Mouse (Mus musculus) limb, embryonic 14.5 days (tissue): ENCODE data around the gene Cnot9. TPM values are rescaled to one million over a fixed set of nuclear protein-coding genes. Genes with fewer than 3 reads are reported as not detected.

Experiments
- ATAC-seq: fragments of 200-750 bp; cut with Nextera tagmentation; 2 replicates; pipeline ENCODE4 v1.8.0; 2017; ENCODE audit warnings: low read depth, moderate number of reproducible peaks, moderate TSS enrichment; ENCODE audit not compliant: low FRiP score
- DNase-seq: peaks from one replicate; pipeline ENCODE4 v3.0.0-alpha.2; 2015; ENCODE audit warnings: low spot score
- H3K27ac ChIP-seq: fragments of 300-500 bp; sonication (generic); replicated peaks from 2 replicates; pipeline ENCODE4 v1.5.1; 2014; ENCODE audit warnings: low read depth, mild to moderate bottlenecking, low read length, moderate library complexity, mixed read lengths
- H3K27me3 ChIP-seq: fragments of 300-500 bp; sonication (generic); 2 replicates; pipeline ENCODE4 v1.6.1; 2014; ENCODE audit warnings: low read length, mixed read lengths; ENCODE audit not compliant: control insufficient read depth, insufficient read depth
- H3K36me3 ChIP-seq: fragments of 300-500 bp; sonication (generic); 2 replicates; pipeline ENCODE4 v1.6.1; 2014; ENCODE audit warnings: mild to moderate bottlenecking, low read length, moderate library complexity, mixed read lengths; ENCODE audit not compliant: control insufficient read depth, insufficient read depth
- H3K4me1 ChIP-seq: fragments of 300-500 bp; sonication (generic); 2 replicates; pipeline ENCODE4 v1.6.1; 2014; ENCODE audit warnings: antibody characterized with exemption, low read length, mixed read lengths; ENCODE audit not compliant: control insufficient read depth, insufficient read depth
- H3K4me2 ChIP-seq: fragments of 300-500 bp; sonication (generic); replicated peaks from 2 replicates; pipeline ENCODE4 v1.6.1; 2014; ENCODE audit warnings: low read depth, mild to moderate bottlenecking, low read length, moderate library complexity; ENCODE audit not compliant: severe bottlenecking
- H3K4me3 ChIP-seq: fragments of 300-500 bp; sonication (generic); replicated peaks from 2 replicates; pipeline ENCODE4 v1.5.1; 2014; ENCODE audit warnings: low read length
- H3K9ac ChIP-seq: fragments of 300-500 bp; sonication (generic); 2 replicates; pipeline ENCODE4 v1.6.1; 2014; ENCODE audit warnings: mild to moderate bottlenecking, low read depth, low read length, moderate library complexity; ENCODE audit not compliant: severe bottlenecking
- H3K9me3 ChIP-seq: fragments of 300-500 bp; sonication (generic); 2 replicates; pipeline ENCODE4 v1.6.1; 2016; ENCODE audit warnings: low read length; ENCODE audit not compliant: control insufficient read depth
- POLR2A ChIP-seq: fragments of 200-500 bp; IDR thresholded peaks from 2 replicates; pipeline ENCODE4 v1.8.0; 2012; ENCODE audit warnings: inconsistent platforms, mild to moderate bottlenecking, moderate library complexity, borderline replicate concordance; ENCODE audit not compliant: insufficient read depth, insufficient read length; ENCODE audit errors: extremely low read depth
- WGBS: fragments of 180-500 bp; shearing (Covaris S2); extraction: QIAGEN DNeasy Blood & Tissue Kit; methylation state at CpG from one replicate; pipeline ENCODE4 v1.1.7; 2014; 5-methylcytosine and 5-hydroxymethylcytosine counted together
- polyA plus RNA-seq, 2 experiments: library from polyadenylated mRNA; depleted of rRNA in 1 of 2; stranded (reverse) in 1 of 2; unstranded in 1 of 2; fragments of >200 nt; fragmentation: Nextera tagmentation in 1 of 2; extraction: Ambion mirVana in 1 of 2; gene quantifications; 2 replicates each; pipeline versions ENCODE4 v1.2.1 to v1.2.3; 2012 to 2014

The Cnot9 gene
- polyA plus RNA-seq, 2 experiments, result 56.1 to 64.8 TPM

DNA sequence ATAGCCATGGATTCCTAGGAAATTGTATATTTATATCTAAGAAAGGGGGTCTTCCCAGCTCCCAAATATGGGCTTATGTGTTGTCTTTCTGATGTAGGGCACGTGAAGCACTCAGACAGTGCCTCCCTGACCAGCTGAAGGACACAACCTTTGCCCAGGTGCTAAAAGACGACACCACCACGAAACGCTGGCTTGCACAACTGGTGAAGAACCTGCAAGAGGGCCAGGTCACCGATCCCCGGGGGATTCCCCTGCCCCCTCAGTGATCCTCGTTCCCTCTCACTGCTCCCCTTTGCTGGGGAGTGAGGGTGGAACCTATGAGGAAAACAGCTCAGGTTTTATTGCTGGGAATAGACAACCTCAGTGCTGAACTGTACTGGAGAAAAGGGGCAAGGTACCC is 22.7 kb downstream of the Cnot9 start:
- no peak for TF ChIP-seq POLR2A
- no peaks in the 10 kb centered on the region for H3K27me3 ChIP-seq
- H3K36me3 ChIP-seq, result peaks cover 94% of the 10 kb centered on the region
- no peaks in the 10 kb centered on the region for H3K9me3 ChIP-seq
- 93% methylated on average over 7 of the region's 7 CpGs for WGBS
- H3K4me2 ChIP-seq, result no peak overlapping the region
- H3K27ac ChIP-seq, result no peak overlapping the region
- H3K4me3 ChIP-seq, result no peak overlapping the region
- H3K9ac ChIP-seq, result no peak overlapping the region
- no peaks in the 10 kb centered on the region for H3K4me1 ChIP-seq
- ATAC-seq (no peak), DNase-seq (no peak)

- H3K27me3 ChIP-seq, result no peaks in the 10 kb centered on the region
- H3K4me3 ChIP-seq, result no peak overlapping the region
- no peak for TF ChIP-seq POLR2A
- H3K9me3 ChIP-seq, result no peaks in the 10 kb centered on the region
- H3K9ac ChIP-seq, result no peak overlapping the region
- H3K4me2 ChIP-seq, result no peak overlapping the region
- no peak overlapping the region for H3K27ac ChIP-seq
- DNase-seq, result peak; percentile 83
- peak; percentile 72 for ATAC-seq
- peaks cover 6% of the 10 kb centered on the region for H3K4me1 ChIP-seq
- no peaks in the 10 kb centered on the region for H3K36me3 ChIP-seq
Measured at GRCm38 (mm10) chr1:74538650-74539049, 32.8 kb downstream of the Cnot9 start.

GRCm38 (mm10) chr1:74542451-74542961 is 36.6 kb downstream of the Cnot9 start, which contains the start of gene Plcd4:
TSS of gene Plcd4 (plus strand) at chr1:74542888.
- Histone ChIP-seq H3K4me1 (peaks cover 6% of the 10 kb centered on the region), H3K36me3 (no peaks in the 10 kb centered on the region), H3K4me3 (no peak within 1 kb of the TSS), H3K27me3 (no peaks in the 10 kb centered on the region), H3K9me3 (no peaks in the 10 kb centered on the region), H3K9ac (no peak within 1 kb of the TSS), H3K4me2 (peak within 1 kb of the TSS; percentile 14; the same call in 1 of the 2 replicates), H3K27ac (no peak within 1 kb of the TSS)
- ATAC-seq (no peak), DNase-seq (peak; percentile 37)
- WGBS, result 5% methylated on average over 6 of the region's 6 CpGs
- no peak for TF ChIP-seq POLR2A

- H3K4me2 ChIP-seq, result no peak within 1 kb of the TSS
- H3K27me3 ChIP-seq, result no peaks in the 10 kb centered on the region
- H3K9me3 ChIP-seq, result no peaks in the 10 kb centered on the region
- WGBS, result 89% methylated on average over 4 of the region's 4 CpGs
- H3K4me3 ChIP-seq, result no peak within 1 kb of the TSS
- DNase-seq (no peak), ATAC-seq (no peak)
- peaks cover 6% of the 10 kb centered on the region for H3K4me1 ChIP-seq
- TF ChIP-seq POLR2A, result no peak
- no peaks in the 10 kb centered on the region for H3K36me3 ChIP-seq
- no peak within 1 kb of the TSS for H3K27ac ChIP-seq
- no peak within 1 kb of the TSS for H3K9ac ChIP-seq
Measured at GRCm38 (mm10) chr1:74544184-74544583, 38.3 kb downstream of the Cnot9 start, which contains the start of gene Usp37. TSS of gene Usp37 (minus strand) at chr1:74544284.

DNA sequence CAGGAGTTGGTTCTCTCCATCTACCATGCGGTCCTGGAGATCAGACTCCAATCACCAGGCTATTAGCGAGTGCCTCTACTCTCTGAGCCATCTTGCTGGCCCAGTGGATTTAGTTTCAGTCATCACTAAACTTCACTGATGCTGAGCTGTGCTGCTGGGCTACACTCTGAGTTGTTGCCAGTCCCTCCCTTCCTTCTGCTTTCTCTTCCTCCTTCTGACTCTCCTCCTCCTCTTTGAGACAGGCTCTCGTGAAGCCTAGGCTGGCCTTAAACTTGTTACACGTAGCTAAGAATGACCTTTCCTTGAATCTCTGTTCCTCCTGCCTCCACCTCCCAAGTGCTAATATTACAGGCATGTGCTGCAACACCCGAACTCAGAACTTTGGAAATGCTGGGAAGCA is 53.2 kb downstream of the Cnot9 start:
- Histone ChIP-seq H3K27ac (no peak overlapping the region), H3K9me3 (no peaks in the 10 kb centered on the region), H3K4me2 (no peak overlapping the region), H3K36me3 (peaks cover 7% of the 10 kb centered on the region; the same call in 1 of the 2 replicates), H3K4me1 (no peaks in the 10 kb centered on the region), H3K27me3 (no peaks in the 10 kb centered on the region), H3K4me3 (no peak overlapping the region), H3K9ac (no peak overlapping the region)
- TF ChIP-seq POLR2A, result no peak
- WGBS, result 75% methylated on average over 5 of the region's 5 CpGs
- ATAC-seq (no peak), DNase-seq (no peak)

GRCm38 (mm10) chr1:74565834-74566233 is 60.0 kb downstream of the Cnot9 start:
- Histone ChIP-seq H3K4me1 (no peaks in the 10 kb centered on the region), H3K27ac (no peak overlapping the region), H3K4me3 (no peak overlapping the region), H3K9me3 (no peaks in the 10 kb centered on the region), H3K27me3 (no peaks in the 10 kb centered on the region), H3K36me3 (peaks cover 67% of the 10 kb centered on the region), H3K9ac (no peak overlapping the region), H3K4me2 (no peak overlapping the region)
- ATAC-seq (no peak), DNase-seq (no peak)
- TF ChIP-seq POLR2A, result no peak
- WGBS, result 93% methylated on average over 6 of the region's 6 CpGs
